Mouse (Mus musculus): ENCODE results near the gene Rnf207.

Gene Rnf207

GRCm38 (mm10) chr4:152272449-152273049, 46.2 kb downstream of the Rnf207 start:
- no peak for DNase-seq (ENCODE audit: low spot score)

- no peak for DNase-seq (ENCODE audit: low spot score)
Measured at GRCm38 (mm10) chr4:152272006-152272405, 46.8 kb downstream of the Rnf207 start.

GRCm38 (mm10) chr4:152271334-152271733, 47.5 kb downstream of the Rnf207 start:
- no peak for DNase-seq (ENCODE audit: low spot score)

- DNase-seq (ENCODE audit: low spot score) = no peak
Measured at GRCm38 (mm10) chr4:152270599-152270998, 48.2 kb downstream of the Rnf207 start.

GRCm38 (mm10) chr4:152269967-152270366, 48.8 kb downstream of the Rnf207 start:
- no peak for DNase-seq (ENCODE audit: low spot score)

- DNase-seq (ENCODE audit: low spot score) = no peak
Measured at GRCm38 (mm10) chr4:152267748-152268369, 50.9 kb downstream of the Rnf207 start.

- no peak for DNase-seq (ENCODE audit: low spot score)
Measured at GRCm38 (mm10) chr4:152266236-152266895, 52.4 kb downstream of the Rnf207 start.

- no peak for DNase-seq (ENCODE audit: low spot score)
Measured at GRCm38 (mm10) chr4:152265791-152266190, 53.0 kb downstream of the Rnf207 start.

GRCm38 (mm10) chr4:152264867-152265568, 53.8 kb downstream of the Rnf207 start:
- no peak for DNase-seq (ENCODE audit: low spot score)

GRCm38 (mm10) chr4:152264177-152264530, 54.6 kb downstream of the Rnf207 start:
- DNase-seq (ENCODE audit: low spot score) = no peak

GRCm38 (mm10) chr4:152263512-152264176, 55.1 kb downstream of the Rnf207 start:
- no peak for DNase-seq (ENCODE audit: low spot score)

GRCm38 (mm10) chr4:152263089-152263488, 55.7 kb downstream of the Rnf207 start:
- DNase-seq (ENCODE audit: low spot score) = no peak

GRCm38 (mm10) chr4:152262187-152262586, 56.6 kb downstream of the Rnf207 start:
- no peak for DNase-seq (ENCODE audit: low spot score)

- no peak for DNase-seq (ENCODE audit: low spot score)
Measured at GRCm38 (mm10) chr4:152260451-152260850, 58.3 kb downstream of the Rnf207 start.

- DNase-seq (ENCODE audit: low spot score) = peak; percentile 73
Measured at GRCm38 (mm10) chr4:152257070-152257469, 61.7 kb downstream of the Rnf207 start.
